Mouse (Mus musculus) lung, embryonic 15.5 days (tissue): ENCODE measurements around the gene Thsd4. TPM values are rescaled to one million over a fixed set of nuclear protein-coding genes. Genes with fewer than 3 reads are reported as not detected.

Experiments used
- ATAC-seq: fragments of 200-750 bp; cut with Nextera tagmentation; 2 replicates; pipeline ENCODE4 v1.8.0; 2017; ENCODE audit warnings: moderate number of reproducible peaks, borderline replicate concordance; ENCODE audit not compliant: low FRiP score, low TSS enrichment; ENCODE audit errors: extremely low read depth
- H3K27ac ChIP-seq: fragments of 300-500 bp; sonication (generic); 2 replicates; pipeline ENCODE4 v1.5.1; 2015; ENCODE audit warnings: moderate library complexity, mild to moderate bottlenecking, inconsistent platforms
- H3K27me3 ChIP-seq: fragments of 300-500 bp; sonication (generic); 2 replicates; pipeline ENCODE4 v1.6.1; 2015; ENCODE audit warnings: inconsistent platforms
- H3K36me3 ChIP-seq: fragments of 300-500 bp; sonication (generic); 2 replicates; pipeline ENCODE4 v1.6.1; 2015; ENCODE audit warnings: inconsistent platforms
- H3K4me1 ChIP-seq: fragments of 300-500 bp; sonication (generic); 2 replicates; pipeline ENCODE4 v1.6.1; 2015; ENCODE audit warnings: inconsistent platforms
- H3K4me2 ChIP-seq: fragments of 300-500 bp; sonication (generic); 2 replicates; pipeline ENCODE4 v1.6.1; 2015; ENCODE audit warnings: inconsistent platforms, mild to moderate bottlenecking, moderate library complexity
- H3K4me3 ChIP-seq: fragments of 300-500 bp; sonication (generic); 2 replicates; pipeline ENCODE4 v1.5.1; 2015; ENCODE audit warnings: mild to moderate bottlenecking, inconsistent platforms
- H3K9ac ChIP-seq: fragments of 300-500 bp; sonication (generic); 2 replicates; pipeline ENCODE4 v1.6.1; 2015; ENCODE audit warnings: inconsistent platforms
- H3K9me3 ChIP-seq: fragments of 300-500 bp; sonication (generic); 2 replicates; pipeline ENCODE4 v1.6.1; 2016; ENCODE audit warnings: inconsistent platforms
- WGBS: fragments of 180-500 bp; shearing (Covaris S2); methylation state at CpG from one replicate; pipeline ENCODE4 v1.1.7; 2015; 5-methylcytosine and 5-hydroxymethylcytosine counted together
- polyA plus RNA-seq: library from polyadenylated mRNA; unstranded; fragments of >200 nt; fragmentation: Nextera tagmentation; extraction: Ambion mirVana; gene quantifications from 2 replicates; pipeline ENCODE4 v1.2.1, GENCODE M21; 2015

Gene Thsd4
- polyA plus RNA-seq, 1 experiment from 2014 or later: 10.0 TPM

DNA sequence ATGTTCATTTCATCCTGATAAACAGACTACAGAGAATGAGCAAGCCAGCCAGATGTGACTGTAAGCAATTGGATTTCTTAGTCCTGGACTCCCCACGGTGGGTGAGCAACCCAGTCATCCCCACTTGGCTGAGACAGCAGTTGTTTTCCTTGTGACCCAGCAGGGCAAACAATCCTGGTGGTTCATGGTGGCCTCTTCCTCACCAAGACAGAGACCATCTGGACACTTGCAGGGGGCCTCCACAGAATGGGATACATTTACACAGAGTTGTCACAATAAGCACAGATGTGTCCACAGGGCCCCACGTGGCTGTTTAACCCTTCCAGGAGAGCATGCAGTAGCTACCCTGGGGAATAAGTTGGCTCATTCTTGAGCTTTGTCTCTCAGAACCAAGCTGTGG, 123.8 kb downstream of the Thsd4 start:
- no peak overlapping the region for H3K9ac ChIP-seq
- no peaks in the 10 kb centered on the region for H3K27me3 ChIP-seq
- no peaks in the 10 kb centered on the region for H3K9me3 ChIP-seq
- H3K4me1 ChIP-seq: peaks cover 18% of the 10 kb centered on the region; the same call in 1 of the 2 replicates
- no peak overlapping the region for H3K27ac ChIP-seq
- H3K4me2 ChIP-seq: no peak overlapping the region
- no peak overlapping the region for H3K4me3 ChIP-seq
- 0 out of 2 replicates have a peak, but pooled peaks have one; percentile 52 for ATAC-seq
- 23% methylated on average over 2 of the region's 2 CpGs for WGBS
- no peaks in the 10 kb centered on the region for H3K36me3 ChIP-seq

DNA sequence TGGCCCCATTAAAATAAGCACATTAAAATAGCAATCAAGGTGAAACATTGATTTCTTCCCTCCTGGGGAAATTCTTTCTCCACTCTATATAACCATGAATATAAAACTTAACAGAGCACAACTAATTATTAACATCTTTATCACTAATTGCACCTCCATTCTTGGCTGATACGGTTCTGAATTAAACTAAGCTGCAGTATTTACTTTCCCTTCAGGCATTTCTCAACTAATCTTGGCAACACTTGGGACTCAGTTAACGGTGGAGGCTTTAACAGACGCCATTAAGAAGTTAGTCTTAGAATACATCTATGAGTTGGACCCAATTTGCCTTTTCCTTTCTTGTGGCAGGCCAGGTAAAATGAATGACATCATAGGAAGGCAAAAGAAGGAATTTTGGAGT, 125.8 kb downstream of the Thsd4 start:
- Histone ChIP-seq H3K4me2 (no peak overlapping the region), H3K4me1 (peaks cover 11% of the 10 kb centered on the region; the same call in 1 of the 2 replicates), H3K9me3 (no peaks in the 10 kb centered on the region), H3K4me3 (no peak overlapping the region), H3K36me3 (no peaks in the 10 kb centered on the region), H3K27me3 (no peaks in the 10 kb centered on the region), H3K27ac (no peak overlapping the region), H3K9ac (no peak overlapping the region)
- WGBS: 43% methylated on average over 3 of the region's 3 CpGs
- no peak for ATAC-seq

DNA sequence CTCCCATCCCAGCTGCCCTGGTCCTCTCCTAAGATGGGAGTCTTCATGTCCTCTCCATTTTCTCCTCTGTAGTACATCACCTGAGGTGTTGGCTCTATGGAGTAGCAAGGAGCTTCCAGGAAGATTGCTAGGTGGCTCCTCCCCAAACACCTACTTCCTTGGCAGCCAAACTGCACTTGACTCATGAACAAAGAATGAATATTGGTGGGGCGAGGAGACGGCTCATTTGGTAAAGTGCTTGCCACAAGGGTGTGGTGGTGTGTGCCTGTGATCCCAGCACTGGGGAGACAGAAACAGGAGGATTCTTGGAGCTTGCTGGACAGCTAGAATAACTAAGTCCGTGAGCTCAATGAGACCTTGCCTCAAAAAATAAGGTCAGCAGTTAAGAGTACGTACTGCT, 128.9 kb downstream of the Thsd4 start:
- ATAC-seq: no peak
- Histone ChIP-seq H3K9me3 (no peaks in the 10 kb centered on the region), H3K36me3 (no peaks in the 10 kb centered on the region), H3K9ac (no peak overlapping the region), H3K27me3 (no peaks in the 10 kb centered on the region), H3K4me1 (0 out of 2 replicates have a peak, but pooled peaks cover 4% of the 10 kb centered on the region), H3K4me2 (no peak overlapping the region), H3K27ac (no peak overlapping the region), H3K4me3 (no peak overlapping the region)
- WGBS: 71% methylated on average over 4 of the region's 4 CpGs

DNA sequence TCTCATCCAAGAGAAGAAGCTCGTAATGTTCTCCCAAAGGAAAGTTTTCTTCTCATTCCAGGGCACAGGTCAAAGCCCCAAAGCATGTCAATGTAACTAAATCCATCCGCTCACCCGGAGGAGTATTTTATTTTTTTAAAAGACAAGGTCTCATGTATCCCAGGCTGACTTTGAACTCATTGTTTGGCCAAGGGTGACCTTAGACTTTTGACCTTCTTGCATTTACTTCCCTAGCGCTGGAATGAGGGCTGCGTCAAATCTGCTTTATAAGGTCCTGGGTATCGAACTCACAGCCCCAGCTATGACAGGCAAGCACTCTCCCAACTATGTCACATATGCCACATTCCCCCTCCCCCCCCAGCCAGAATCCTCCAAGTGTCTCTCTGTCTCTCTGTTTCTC, 137.1 kb downstream of the Thsd4 start:
- Histone ChIP-seq H3K27ac (no peak overlapping the region), H3K27me3 (no peaks in the 10 kb centered on the region), H3K9me3 (no peaks in the 10 kb centered on the region), H3K4me3 (no peak overlapping the region), H3K9ac (no peak overlapping the region), H3K36me3 (no peaks in the 10 kb centered on the region), H3K4me1 (no peaks in the 10 kb centered on the region), H3K4me2 (no peak overlapping the region)
- 51% methylated on average over 6 of the region's 6 CpGs for WGBS
- ATAC-seq: no peak

DNA sequence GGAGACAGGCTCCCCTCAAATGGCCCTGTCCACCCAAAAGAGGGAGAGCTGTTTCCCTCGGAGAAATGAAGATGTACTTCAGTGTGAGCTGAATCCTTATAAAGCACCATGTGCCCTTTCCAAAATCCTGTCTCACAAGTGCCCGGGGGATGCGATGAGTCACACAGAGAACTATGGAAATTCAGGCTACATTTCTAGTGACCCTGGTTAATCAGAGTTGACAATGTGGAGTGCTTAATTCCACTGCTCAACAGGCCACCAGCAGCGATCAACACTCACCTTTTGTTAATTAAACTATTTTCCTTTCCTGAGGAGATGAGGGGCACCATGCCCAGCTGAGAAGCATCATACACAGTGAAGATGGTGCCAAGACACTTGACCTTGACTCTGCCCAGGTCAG, 138.9 kb downstream of the Thsd4 start:
- no peak overlapping the region for H3K4me3 ChIP-seq
- H3K9ac ChIP-seq: no peak overlapping the region
- WGBS: 73% methylated on average over 4 of the region's 4 CpGs
- no peaks in the 10 kb centered on the region for H3K27me3 ChIP-seq
- 0 out of 2 replicates have a peak, but pooled peaks cover 4% of the 10 kb centered on the region for H3K4me1 ChIP-seq
- H3K9me3 ChIP-seq: no peaks in the 10 kb centered on the region
- ATAC-seq: no peak
- H3K4me2 ChIP-seq: no peak overlapping the region
- H3K36me3 ChIP-seq: no peaks in the 10 kb centered on the region
- H3K27ac ChIP-seq: no peak overlapping the region

DNA sequence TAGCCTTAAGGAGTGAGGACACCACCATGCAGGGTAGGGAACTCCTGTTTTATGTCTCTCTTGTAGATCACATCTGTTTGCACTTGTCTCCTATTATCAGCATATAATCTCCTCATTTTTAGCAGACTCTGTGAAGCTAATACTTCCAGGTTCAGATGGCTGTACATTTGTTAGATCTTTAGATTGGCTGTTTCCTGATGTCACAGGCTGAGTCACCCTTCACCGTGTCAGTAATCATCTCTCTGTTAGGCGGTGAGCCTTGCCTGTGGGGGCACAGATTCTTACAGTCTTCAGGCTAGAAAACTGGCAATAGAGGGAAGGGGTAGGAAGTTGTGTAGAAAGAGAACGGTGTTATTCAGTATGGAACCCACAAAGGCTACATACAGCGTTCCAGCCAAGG, 139.3 kb downstream of the Thsd4 start:
- 0 out of 2 replicates have a peak, but pooled peaks cover 4% of the 10 kb centered on the region for H3K4me1 ChIP-seq
- H3K27me3 ChIP-seq: no peaks in the 10 kb centered on the region
- H3K9me3 ChIP-seq: no peaks in the 10 kb centered on the region
- no peak overlapping the region for H3K4me3 ChIP-seq
- H3K4me2 ChIP-seq: no peak overlapping the region
- no peak overlapping the region for H3K9ac ChIP-seq
- no peak for ATAC-seq
- no peaks in the 10 kb centered on the region for H3K36me3 ChIP-seq
- H3K27ac ChIP-seq: no peak overlapping the region
- 68% methylated on average over 4 of the region's 4 CpGs for WGBS

DNA sequence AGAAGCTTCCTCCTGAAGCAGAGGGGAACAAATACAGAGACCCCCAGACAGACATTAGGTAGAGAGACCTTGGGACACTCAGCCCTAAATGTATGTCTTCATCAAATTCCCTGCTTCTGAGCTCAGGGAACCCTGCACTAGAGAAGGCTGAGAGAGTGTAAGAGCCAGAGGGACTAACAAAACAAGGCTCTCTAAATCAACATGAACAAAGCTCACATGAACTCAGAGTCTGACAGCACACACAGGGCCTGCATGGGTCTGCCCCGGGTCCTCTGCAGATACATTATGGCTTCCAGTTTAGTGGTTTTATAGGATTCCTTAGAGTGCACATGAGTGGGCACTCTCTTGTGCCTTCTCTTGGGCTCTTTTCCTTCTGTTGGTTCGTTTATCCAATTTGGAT, 140.8 kb downstream of the Thsd4 start:
- ATAC-seq: no peak
- Histone ChIP-seq H3K36me3 (no peaks in the 10 kb centered on the region), H3K9ac (no peak overlapping the region), H3K27ac (no peak overlapping the region), H3K9me3 (no peaks in the 10 kb centered on the region), H3K4me3 (no peak overlapping the region), H3K4me2 (no peak overlapping the region), H3K27me3 (no peaks in the 10 kb centered on the region), H3K4me1 (0 out of 2 replicates have a peak, but pooled peaks cover 4% of the 10 kb centered on the region)
- 77% methylated on average over 2 of the region's 2 CpGs for WGBS

DNA sequence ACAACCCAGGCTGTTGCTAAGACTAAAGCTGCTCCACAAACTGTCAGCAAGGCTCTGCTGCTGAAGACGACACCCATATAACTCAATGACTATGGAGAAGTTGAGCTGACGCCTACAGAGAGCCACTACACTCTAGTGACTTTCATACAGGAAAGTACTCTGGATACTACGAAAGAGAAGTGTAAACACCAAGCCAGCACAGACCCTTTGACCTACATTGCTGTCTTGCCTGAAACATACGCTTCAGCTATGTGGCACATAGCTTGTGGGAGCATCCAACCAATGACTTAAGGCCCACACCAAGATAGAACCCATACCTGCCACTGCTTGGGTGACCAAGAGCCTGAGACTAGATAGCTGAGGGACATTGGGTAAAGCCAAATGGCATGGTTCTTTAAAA, 141.3 kb downstream of the Thsd4 start:
- Histone ChIP-seq H3K9ac (no peak overlapping the region), H3K4me2 (no peak overlapping the region), H3K4me3 (no peak overlapping the region), H3K9me3 (no peaks in the 10 kb centered on the region), H3K27ac (no peak overlapping the region), H3K4me1 (0 out of 2 replicates have a peak, but pooled peaks cover 4% of the 10 kb centered on the region), H3K27me3 (no peaks in the 10 kb centered on the region), H3K36me3 (no peaks in the 10 kb centered on the region)
- ATAC-seq: no peak
- 64% methylated on average over 4 of the region's 4 CpGs for WGBS

DNA sequence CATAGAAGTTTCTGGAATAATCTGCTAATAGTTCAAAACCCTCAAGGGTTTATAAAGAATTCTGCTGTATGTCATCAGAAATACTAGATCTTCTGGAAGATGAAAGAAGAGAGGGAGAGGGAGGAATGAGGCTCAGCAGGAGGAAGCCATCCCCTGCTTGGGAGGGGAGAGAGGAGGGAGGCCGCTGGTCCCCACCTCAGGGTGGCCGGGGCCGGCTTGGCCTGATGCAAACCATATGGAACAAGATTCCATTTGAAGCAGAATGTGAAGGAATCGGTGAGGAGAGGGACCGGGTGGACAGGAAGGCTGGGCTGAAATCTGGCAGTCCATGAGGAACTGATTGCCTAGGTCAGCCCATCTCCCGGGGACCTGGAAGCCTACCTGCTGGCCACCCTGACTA, 143.6 kb downstream of the Thsd4 start:
- Histone ChIP-seq H3K4me3 (no peak overlapping the region), H3K9me3 (no peaks in the 10 kb centered on the region), H3K4me1 (peaks cover 15% of the 10 kb centered on the region; the same call in 1 of the 2 replicates), H3K4me2 (no peak overlapping the region), H3K9ac (no peak overlapping the region), H3K36me3 (no peaks in the 10 kb centered on the region), H3K27me3 (no peaks in the 10 kb centered on the region), H3K27ac (no peak overlapping the region)
- 58% methylated on average over 6 of the region's 6 CpGs for WGBS
- ATAC-seq: no peak

DNA sequence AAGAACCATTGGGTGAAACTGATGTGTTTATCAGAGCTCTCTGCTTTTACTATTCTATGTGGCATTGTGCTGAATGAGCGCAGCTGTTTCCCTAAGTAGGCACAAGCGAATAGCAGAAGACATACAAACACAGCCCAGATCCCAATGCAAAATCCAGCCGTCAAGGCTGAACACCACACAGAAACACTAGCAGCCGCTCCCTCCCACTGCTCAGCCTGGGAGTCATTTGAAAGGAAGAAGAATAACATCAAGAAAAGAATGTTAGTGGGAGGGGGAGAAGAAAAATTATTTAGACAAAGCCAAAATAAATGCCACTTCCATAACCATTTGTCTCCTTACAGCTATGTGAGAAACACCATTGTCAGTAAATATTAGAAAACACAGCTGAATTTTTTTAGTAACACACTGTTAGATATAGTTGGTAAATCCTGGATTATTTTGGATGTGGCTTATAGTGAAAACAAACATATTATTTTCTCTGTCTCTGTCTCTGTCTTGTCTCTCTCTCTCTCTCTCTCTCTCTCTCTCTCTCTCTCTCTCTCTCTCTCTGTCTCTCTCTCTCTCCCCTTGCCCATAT, 148.6 kb downstream of the Thsd4 start:
- no peaks in the 10 kb centered on the region for H3K36me3 ChIP-seq
- H3K9me3 ChIP-seq: no peaks in the 10 kb centered on the region
- 41% methylated on average over 4 of the region's 4 CpGs for WGBS
- ATAC-seq: peak; percentile 81; the same call in 1 of the 2 replicates
- no peaks in the 10 kb centered on the region for H3K27me3 ChIP-seq
- H3K4me2 ChIP-seq: no peak overlapping the region
- H3K4me3 ChIP-seq: no peak overlapping the region
- peak overlapping the region; percentile 49 for H3K27ac ChIP-seq
- no peak overlapping the region for H3K9ac ChIP-seq
- H3K4me1 ChIP-seq: peaks cover 27% of the 10 kb centered on the region

DNA sequence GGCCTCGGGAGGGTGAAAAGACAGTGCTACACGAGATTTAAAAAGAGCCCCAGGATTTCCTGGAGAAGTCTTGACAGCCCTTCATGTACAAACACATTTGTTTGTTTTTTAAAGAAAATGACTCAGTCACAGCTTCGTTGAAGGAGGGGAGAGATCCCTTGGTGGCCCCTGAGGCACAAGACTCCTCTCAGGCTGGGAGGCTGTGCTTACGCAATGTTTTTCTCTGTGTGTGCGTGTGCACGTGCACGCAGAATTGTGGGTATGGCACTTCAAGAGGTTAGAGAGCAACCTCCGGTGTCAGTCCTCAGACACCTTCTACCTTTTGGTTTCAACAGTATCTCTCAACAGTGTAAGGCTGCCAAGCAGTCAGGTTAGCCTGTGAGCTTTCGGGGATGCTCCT, 153.3 kb downstream of the Thsd4 start:
- H3K27me3 ChIP-seq: no peaks in the 10 kb centered on the region
- H3K9ac ChIP-seq: no peak overlapping the region
- H3K4me2 ChIP-seq: no peak overlapping the region
- no peaks in the 10 kb centered on the region for H3K9me3 ChIP-seq
- H3K27ac ChIP-seq: no peak overlapping the region
- ATAC-seq: no peak
- no peaks in the 10 kb centered on the region for H3K36me3 ChIP-seq
- H3K4me3 ChIP-seq: no peak overlapping the region
- peaks cover 31% of the 10 kb centered on the region for H3K4me1 ChIP-seq
- 45% methylated on average over 9 of the region's 9 CpGs for WGBS

DNA sequence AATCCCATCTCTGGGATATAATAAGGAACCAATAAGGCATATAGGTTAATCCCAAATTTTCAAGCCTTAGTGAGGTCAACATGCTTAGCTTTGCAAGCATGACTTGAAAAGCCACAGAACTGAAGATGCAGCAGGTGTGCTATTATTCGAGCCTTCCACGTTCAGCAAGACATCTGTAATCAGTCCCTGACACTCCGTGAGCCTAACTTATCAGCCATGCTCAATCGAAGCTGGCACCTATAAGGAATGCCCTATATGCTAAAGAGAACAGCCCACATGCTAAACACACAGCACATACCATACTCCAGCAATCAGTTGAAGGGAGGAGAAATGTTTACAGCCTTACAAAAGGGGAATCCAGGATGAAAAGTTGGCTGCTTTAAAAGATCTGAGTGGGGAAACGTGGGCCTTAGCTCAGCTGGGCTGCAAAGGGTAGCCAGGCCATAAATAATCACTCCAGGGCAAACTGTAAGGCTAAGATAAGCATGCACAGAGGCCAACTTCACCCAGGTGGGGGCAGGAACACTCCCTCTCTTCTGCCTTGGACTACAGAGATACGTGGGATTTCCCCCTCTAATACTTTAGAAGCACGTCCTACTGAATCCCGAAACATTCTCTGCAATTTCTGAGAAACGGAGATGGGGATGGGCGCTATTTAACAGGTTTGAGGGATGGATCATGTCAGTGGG, 154.1 kb downstream of the Thsd4 start:
- no peaks in the 10 kb centered on the region for H3K27me3 ChIP-seq
- H3K9me3 ChIP-seq: no peaks in the 10 kb centered on the region
- H3K4me2 ChIP-seq: no peak overlapping the region
- H3K4me1 ChIP-seq: peaks cover 30% of the 10 kb centered on the region
- no peaks in the 10 kb centered on the region for H3K36me3 ChIP-seq
- ATAC-seq: no peak; the same call in 1 of the 2 replicates
- H3K9ac ChIP-seq: no peak overlapping the region
- 70% methylated on average over 10 of the region's 10 CpGs for WGBS
- no peak overlapping the region for H3K4me3 ChIP-seq
- H3K27ac ChIP-seq: no peak overlapping the region
